Mouse (Mus musculus): Measurements from ENCODE around the gene Tcf21. TPM values are rescaled to one million over a fixed set of nuclear protein-coding genes. Genes with fewer than 3 reads are reported as not detected.

Tcf21 gene
- polyA plus RNA-seq, 1 experiment from 2014 or later = 383 TPM

GRCm38 (mm10) chr10:22842781-22843439 is 22.9 kb upstream of the Tcf21 start:
- no peak overlapping the region for H3K27ac ChIP-seq (ENCODE audit: low read length)
- peaks cover 18% of the 10 kb centered on the region; the same call in 1 of the 2 replicates for H3K27me3 ChIP-seq (ENCODE audit: control insufficient read depth, insufficient read depth, low read depth, low read length)
- H3K4me1 ChIP-seq (replicated peaks; ENCODE audit: control insufficient read depth, insufficient read depth, low read length) = 0 out of 2 replicates have a peak, but pooled peaks cover 7% of the 10 kb centered on the region
- H3K36me3 ChIP-seq (ENCODE audit: control insufficient read depth, insufficient read depth, low read length) = no peaks in the 10 kb centered on the region
- no peak for ATAC-seq (ENCODE audit: low read depth)
- H3K4me2 ChIP-seq (ENCODE audit: low read depth, low read length) = no peak overlapping the region
- no peak overlapping the region for H3K9ac ChIP-seq (ENCODE audit: low read length)
- no peak overlapping the region for H3K4me3 ChIP-seq (ENCODE audit: low read length)
- WGBS = 25% methylated on average over 17 of the region's 17 CpGs
- no peaks in the 10 kb centered on the region for H3K9me3 ChIP-seq (ENCODE audit: control insufficient read depth, low read length)

GRCm38 (mm10) chr10:22842113-22842512 is 22.1 kb upstream of the Tcf21 start:
- H3K9ac ChIP-seq (ENCODE audit: low read length) = no peak overlapping the region
- no peaks in the 10 kb centered on the region for H3K9me3 ChIP-seq (ENCODE audit: control insufficient read depth, low read length)
- H3K4me3 ChIP-seq (ENCODE audit: low read length) = no peak overlapping the region
- H3K4me2 ChIP-seq (ENCODE audit: low read depth, low read length) = no peak overlapping the region
- no peaks in the 10 kb centered on the region for H3K36me3 ChIP-seq (ENCODE audit: control insufficient read depth, insufficient read depth, low read length)
- no peak overlapping the region for H3K27ac ChIP-seq (ENCODE audit: low read length)
- H3K27me3 ChIP-seq (ENCODE audit: control insufficient read depth, insufficient read depth, low read depth, low read length) = peaks cover 18% of the 10 kb centered on the region; the same call in 1 of the 2 replicates
- 34% methylated on average over 4 of the region's 4 CpGs for WGBS
- 0 out of 2 replicates have a peak, but pooled peaks cover 7% of the 10 kb centered on the region for H3K4me1 ChIP-seq (replicated peaks; ENCODE audit: control insufficient read depth, insufficient read depth, low read length)
- ATAC-seq (ENCODE audit: low read depth) = no peak

- no peak overlapping the region for H3K27ac ChIP-seq (ENCODE audit: low read length)
- no peak for ATAC-seq (ENCODE audit: low read depth)
- no peaks in the 10 kb centered on the region for H3K36me3 ChIP-seq (ENCODE audit: control insufficient read depth, insufficient read depth, low read length)
- H3K9ac ChIP-seq (ENCODE audit: low read length) = no peak overlapping the region
- H3K4me2 ChIP-seq (ENCODE audit: low read depth, low read length) = no peak overlapping the region
- no peaks in the 10 kb centered on the region for H3K9me3 ChIP-seq (ENCODE audit: control insufficient read depth, low read length)
- H3K27me3 ChIP-seq (ENCODE audit: control insufficient read depth, insufficient read depth, low read depth, low read length) = no peaks in the 10 kb centered on the region
- WGBS = 81% methylated on average over 2 of the region's 2 CpGs
- no peak overlapping the region for H3K4me3 ChIP-seq (ENCODE audit: low read length)
- peaks cover 3% of the 10 kb centered on the region; the same call in 1 of the 2 replicates for H3K4me1 ChIP-seq (replicated peaks; ENCODE audit: control insufficient read depth, insufficient read depth, low read length)
Observed at GRCm38 (mm10) chr10:22826244-22826643, 6.3 kb upstream of the Tcf21 start.

- Histone ChIP-seq H3K4me1 (replicated peaks; ENCODE audit: control insufficient read depth, insufficient read depth, low read length) (peaks cover 3% of the 10 kb centered on the region; the same call in 1 of the 2 replicates), H3K27me3 (ENCODE audit: control insufficient read depth, insufficient read depth, low read depth, low read length) (peaks cover 2% of the 10 kb centered on the region; the same call in 1 of the 2 replicates), H3K4me3 (ENCODE audit: low read length) (no peak overlapping the region), H3K36me3 (ENCODE audit: control insufficient read depth, insufficient read depth, low read length) (no peaks in the 10 kb centered on the region), H3K27ac (ENCODE audit: low read length) (no peak overlapping the region), H3K9ac (ENCODE audit: low read length) (no peak overlapping the region), H3K4me2 (ENCODE audit: low read depth, low read length) (peak overlapping the region; percentile 26), H3K9me3 (ENCODE audit: control insufficient read depth, low read length) (no peaks in the 10 kb centered on the region)
- ATAC-seq (ENCODE audit: low read depth) = no peak
- 19% methylated on average over 6 of the region's 6 CpGs for WGBS
Observed at GRCm38 (mm10) chr10:22822896-22823295, 2.9 kb upstream of the Tcf21 start.

- 14% methylated on average over 5 of the region's 5 CpGs for WGBS
- no peak for ATAC-seq (ENCODE audit: low read depth)
- peaks cover 3% of the 10 kb centered on the region; the same call in 1 of the 2 replicates for H3K4me1 ChIP-seq (replicated peaks; ENCODE audit: control insufficient read depth, insufficient read depth, low read length)
- no peak overlapping the region for H3K27ac ChIP-seq (ENCODE audit: low read length)
- H3K9ac ChIP-seq (ENCODE audit: low read length) = no peak overlapping the region
- no peaks in the 10 kb centered on the region for H3K36me3 ChIP-seq (ENCODE audit: control insufficient read depth, insufficient read depth, low read length)
- H3K9me3 ChIP-seq (ENCODE audit: control insufficient read depth, low read length) = no peaks in the 10 kb centered on the region
- peak overlapping the region; percentile 26 for H3K4me2 ChIP-seq (ENCODE audit: low read depth, low read length)
- H3K4me3 ChIP-seq (ENCODE audit: low read length) = no peak overlapping the region
- H3K27me3 ChIP-seq (ENCODE audit: control insufficient read depth, insufficient read depth, low read depth, low read length) = peaks cover 4% of the 10 kb centered on the region; the same call in 1 of the 2 replicates
Observed at GRCm38 (mm10) chr10:22822486-22822885, 2.5 kb upstream of the Tcf21 start.

- WGBS = 13% methylated on average over 5 of the region's 5 CpGs
- Histone ChIP-seq H3K4me1 (replicated peaks; ENCODE audit: control insufficient read depth, insufficient read depth, low read length) (peaks cover 3% of the 10 kb centered on the region; the same call in 1 of the 2 replicates), H3K4me2 (ENCODE audit: low read depth, low read length) (peak overlapping the region; percentile 51), H3K36me3 (ENCODE audit: control insufficient read depth, insufficient read depth, low read length) (no peaks in the 10 kb centered on the region), H3K27ac (ENCODE audit: low read length) (peak overlapping the region; percentile 68), H3K4me3 (ENCODE audit: low read length) (no peak overlapping the region), H3K9ac (ENCODE audit: low read length) (no peak overlapping the region), H3K27me3 (ENCODE audit: control insufficient read depth, insufficient read depth, low read depth, low read length) (peaks cover 5% of the 10 kb centered on the region; the same call in 1 of the 2 replicates), H3K9me3 (ENCODE audit: control insufficient read depth, low read length) (no peaks in the 10 kb centered on the region)
- no peak for ATAC-seq (ENCODE audit: low read depth)
Observed at GRCm38 (mm10) chr10:22821709-22822108, 1.7 kb upstream of the Tcf21 start.

GRCm38 (mm10) chr10:22821267-22821666 is 1.3 kb upstream of the Tcf21 start:
- Histone ChIP-seq H3K9me3 (ENCODE audit: control insufficient read depth, low read length) (no peaks in the 10 kb centered on the region), H3K4me3 (ENCODE audit: low read length) (no peak overlapping the region), H3K27me3 (ENCODE audit: control insufficient read depth, insufficient read depth, low read depth, low read length) (peaks cover 5% of the 10 kb centered on the region; the same call in 1 of the 2 replicates), H3K36me3 (ENCODE audit: control insufficient read depth, insufficient read depth, low read length) (no peaks in the 10 kb centered on the region), H3K4me2 (ENCODE audit: low read depth, low read length) (peak overlapping the region; percentile 51), H3K9ac (ENCODE audit: low read length) (no peak overlapping the region), H3K27ac (ENCODE audit: low read length) (peak overlapping the region; percentile 94; the same call in 1 of the 2 replicates), H3K4me1 (replicated peaks; ENCODE audit: control insufficient read depth, insufficient read depth, low read length) (peaks cover 3% of the 10 kb centered on the region; the same call in 1 of the 2 replicates)
- no peak for ATAC-seq (ENCODE audit: low read depth)
- WGBS = 43% methylated on average over 1 of the region's 1 CpGs

GRCm38 (mm10) chr10:22820841-22821240 is 867 bp upstream of the Tcf21 start:
- peaks cover 9% of the 10 kb centered on the region for H3K27me3 ChIP-seq (ENCODE audit: control insufficient read depth, insufficient read depth, low read depth, low read length)
- no peak for ATAC-seq (ENCODE audit: low read depth)
- H3K9me3 ChIP-seq (ENCODE audit: control insufficient read depth, low read length) = no peaks in the 10 kb centered on the region
- WGBS = 72% methylated on average over 2 of the region's 2 CpGs
- H3K4me1 ChIP-seq (replicated peaks; ENCODE audit: control insufficient read depth, insufficient read depth, low read length) = peaks cover 7% of the 10 kb centered on the region; the same call in 1 of the 2 replicates
- 0 out of 2 replicates have a peak overlapping the region, but pooled peaks have one; percentile 35 for H3K9ac ChIP-seq (ENCODE audit: low read length)
- no peak overlapping the region for H3K4me3 ChIP-seq (ENCODE audit: low read length)
- H3K27ac ChIP-seq (ENCODE audit: low read length) = peak overlapping the region; percentile 94
- H3K4me2 ChIP-seq (ENCODE audit: low read depth, low read length) = peak overlapping the region; percentile 51
- H3K36me3 ChIP-seq (ENCODE audit: control insufficient read depth, insufficient read depth, low read length) = no peaks in the 10 kb centered on the region

GRCm38 (mm10) chr10:22819239-22819870 is 619 bp downstream of the Tcf21 start:
- H3K36me3 ChIP-seq (ENCODE audit: control insufficient read depth, insufficient read depth, low read length) = no peaks in the 10 kb centered on the region
- peak overlapping the region; percentile 60 for H3K4me3 ChIP-seq (ENCODE audit: low read length)
- peaks cover 17% of the 10 kb centered on the region for H3K27me3 ChIP-seq (ENCODE audit: control insufficient read depth, insufficient read depth, low read depth, low read length)
- peak overlapping the region; percentile 51 for H3K4me2 ChIP-seq (ENCODE audit: low read depth, low read length)
- peaks cover 10% of the 10 kb centered on the region; the same call in 1 of the 2 replicates for H3K4me1 ChIP-seq (replicated peaks; ENCODE audit: control insufficient read depth, insufficient read depth, low read length)
- no peaks in the 10 kb centered on the region for H3K9me3 ChIP-seq (ENCODE audit: control insufficient read depth, low read length)
- 1% methylated on average over 42 of the region's 42 CpGs for WGBS
- peak overlapping the region; percentile 84 for H3K9ac ChIP-seq (ENCODE audit: low read length)
- peak; percentile 6; the same call in 1 of the 2 replicates for ATAC-seq (ENCODE audit: low read depth)
- peak overlapping the region; percentile 94 for H3K27ac ChIP-seq (ENCODE audit: low read length)

Data from lung, embryonic 16.5 days (tissue).